Mouse (Mus musculus) embryonic fibroblast, embryonic 13.5 days (primary cell): Measurements from ENCODE around the gene Gpr61. TPM values are rescaled to one million over a fixed set of nuclear protein-coding genes. Genes with fewer than 3 reads are reported as not detected.

Source experiments
- H3K27ac ChIP-seq: 2 replicates; pipeline ENCODE4 v1.5.1; 2012; ENCODE audit warnings: low read length, control low read depth, inconsistent platforms; ENCODE audit not compliant: insufficient read depth
- H3K4me1 ChIP-seq: 2 replicates; pipeline ENCODE4 v1.6.1; 2011; ENCODE audit warnings: low read length; ENCODE audit not compliant: control insufficient read depth, insufficient read depth
- H3K4me3 ChIP-seq: 2 replicates; pipeline ENCODE4 v1.5.1; 2011; ENCODE audit warnings: mild to moderate bottlenecking, control low read depth, low read length; ENCODE audit not compliant: insufficient read depth
- CTCF ChIP-seq: IDR thresholded peaks from 2 replicates; pipeline ENCODE4 v1.5.1; 2011; ENCODE audit warnings: mild to moderate bottlenecking, control low read depth, low read length, moderate library complexity, borderline replicate concordance; ENCODE audit not compliant: insufficient read depth
- POLR2A ChIP-seq: IDR thresholded peaks from 2 replicates; pipeline ENCODE4 v1.6.1; 2011; ENCODE audit warnings: low read depth, mild to moderate bottlenecking, control low read depth, low read length, moderate library complexity
- polyA plus RNA-seq: library from polyadenylated mRNA; stranded (reverse); fragments of >200 nt; gene quantifications from 2 replicates; pipeline ENCODE4 v1.2.4, GENCODE M21; 2011; ENCODE audit warnings: low read depth; ENCODE audit not compliant: missing spikeins, insufficient read length

Gene Gpr61
- polyA plus RNA-seq, 1 experiment = not detected

DNA sequence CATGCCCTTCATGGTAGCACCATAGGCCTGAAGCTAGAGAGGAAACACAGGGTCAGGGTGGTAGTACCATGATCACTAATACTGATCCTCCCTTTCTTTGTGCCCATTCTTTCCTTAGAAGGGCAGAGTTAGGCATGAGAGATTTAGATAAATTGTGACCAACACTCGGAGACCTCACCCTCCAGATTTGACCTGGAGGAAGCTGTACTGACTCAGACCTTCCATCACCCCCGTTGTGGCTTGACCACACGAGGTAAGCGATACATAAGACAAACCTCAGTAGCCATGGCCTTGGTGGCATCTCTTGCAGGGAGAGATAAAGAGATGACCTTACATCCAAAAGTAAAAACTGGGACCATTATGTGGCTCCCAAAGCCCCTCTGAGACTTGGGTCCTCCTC lies 40.6 kb upstream of the Gpr61 start:
- Histone ChIP-seq H3K27ac (no peak overlapping the region), H3K4me3 (no peak overlapping the region)
- TF ChIP-seq CTCF (no peak), POLR2A (no peak)

DNA sequence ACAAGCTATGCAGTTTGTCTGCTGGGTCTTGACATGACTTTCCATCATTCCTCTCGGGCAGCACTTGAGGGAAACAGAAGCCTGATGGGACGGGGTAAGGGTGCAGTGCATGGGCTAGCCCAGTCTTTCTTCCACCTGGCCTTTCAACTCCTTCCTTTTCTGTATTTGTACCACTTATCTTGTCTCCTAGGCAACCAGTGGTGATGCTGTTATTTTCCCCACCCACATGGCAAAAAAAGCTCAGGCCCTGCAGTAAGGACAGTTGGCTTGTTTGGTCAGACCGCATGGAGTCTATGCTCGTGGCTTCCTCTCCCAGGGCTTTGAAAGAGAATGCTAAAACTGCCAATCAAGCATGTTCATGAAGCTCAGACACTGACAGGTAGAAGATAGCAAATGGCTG lies 39.0 kb upstream of the Gpr61 start:
- TF ChIP-seq POLR2A (no peak), CTCF (no peak)
- Histone ChIP-seq H3K4me3 (no peak overlapping the region), H3K4me1 (no peaks in the 10 kb centered on the region), H3K27ac (no peak overlapping the region)

More for the DNA sequence above, 40.6 kb upstream of the Gpr61 start:
- H3K4me1 ChIP-seq = no peaks in the 10 kb centered on the region

DNA sequence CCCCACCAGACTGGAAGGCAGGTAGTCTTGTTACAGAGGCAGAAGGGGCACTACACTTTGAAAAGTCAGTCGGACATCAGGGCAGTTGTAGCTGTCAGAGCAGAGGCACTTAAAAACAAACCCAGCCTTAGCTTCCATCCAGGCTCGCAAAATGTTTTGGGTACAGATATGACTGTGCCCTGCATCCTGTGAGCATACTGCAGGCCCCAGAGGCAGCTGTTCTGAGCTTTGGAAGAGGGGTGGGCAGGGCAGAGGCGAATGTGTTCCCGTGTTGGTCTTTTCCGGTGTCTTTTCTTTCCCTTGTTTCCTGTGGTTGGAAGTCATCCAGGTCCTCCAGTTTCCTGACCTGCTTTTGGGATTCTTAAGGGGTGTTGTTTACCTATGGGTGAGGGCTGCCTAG lies 35.2 kb upstream of the Gpr61 start:
- Histone ChIP-seq H3K4me1 (no peaks in the 10 kb centered on the region), H3K27ac (no peak overlapping the region), H3K4me3 (no peak overlapping the region)
- TF ChIP-seq POLR2A (no peak), CTCF (no peak)

DNA sequence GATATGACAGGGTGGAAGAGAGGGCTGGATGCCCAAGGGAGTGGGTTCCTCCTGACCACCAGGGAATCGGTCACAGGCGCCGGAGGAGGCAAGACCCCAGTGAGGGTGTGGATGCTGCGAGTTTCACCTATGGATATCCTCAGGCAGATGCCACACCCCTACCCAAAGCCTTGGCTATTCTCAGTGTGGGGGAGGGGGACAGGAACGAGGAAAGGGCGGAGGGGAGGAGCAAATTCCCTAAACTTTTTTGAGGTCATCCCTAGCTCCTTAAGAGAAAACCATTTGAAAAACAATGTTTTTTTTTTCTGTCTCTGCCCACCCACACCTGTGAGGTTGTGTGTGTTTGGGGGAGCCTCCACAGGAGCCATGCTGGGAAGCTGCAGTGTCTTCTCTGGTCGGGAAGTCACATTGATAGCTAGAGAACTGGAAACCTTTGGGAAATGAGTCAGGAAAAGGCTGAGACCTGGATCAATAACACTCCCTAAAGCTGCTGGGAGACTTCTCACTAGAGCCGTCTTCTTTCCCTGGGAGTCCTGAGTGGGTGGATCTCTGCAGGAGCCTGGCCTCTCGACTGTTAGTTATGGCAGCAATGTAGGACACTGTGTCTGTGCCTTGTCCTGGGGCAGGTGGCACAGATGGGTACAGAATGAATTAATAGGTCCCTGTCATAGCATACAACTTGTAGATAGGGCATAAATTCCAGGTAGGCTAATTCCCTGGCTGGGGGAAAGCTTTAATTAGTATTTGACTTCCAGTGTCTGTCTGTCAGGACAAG lies 34.2 kb upstream of the Gpr61 start:
- H3K4me1 ChIP-seq = no peaks in the 10 kb centered on the region
- no peak overlapping the region for H3K27ac ChIP-seq
- TF ChIP-seq CTCF (no peak), POLR2A (no peak)
- no peak overlapping the region for H3K4me3 ChIP-seq

DNA sequence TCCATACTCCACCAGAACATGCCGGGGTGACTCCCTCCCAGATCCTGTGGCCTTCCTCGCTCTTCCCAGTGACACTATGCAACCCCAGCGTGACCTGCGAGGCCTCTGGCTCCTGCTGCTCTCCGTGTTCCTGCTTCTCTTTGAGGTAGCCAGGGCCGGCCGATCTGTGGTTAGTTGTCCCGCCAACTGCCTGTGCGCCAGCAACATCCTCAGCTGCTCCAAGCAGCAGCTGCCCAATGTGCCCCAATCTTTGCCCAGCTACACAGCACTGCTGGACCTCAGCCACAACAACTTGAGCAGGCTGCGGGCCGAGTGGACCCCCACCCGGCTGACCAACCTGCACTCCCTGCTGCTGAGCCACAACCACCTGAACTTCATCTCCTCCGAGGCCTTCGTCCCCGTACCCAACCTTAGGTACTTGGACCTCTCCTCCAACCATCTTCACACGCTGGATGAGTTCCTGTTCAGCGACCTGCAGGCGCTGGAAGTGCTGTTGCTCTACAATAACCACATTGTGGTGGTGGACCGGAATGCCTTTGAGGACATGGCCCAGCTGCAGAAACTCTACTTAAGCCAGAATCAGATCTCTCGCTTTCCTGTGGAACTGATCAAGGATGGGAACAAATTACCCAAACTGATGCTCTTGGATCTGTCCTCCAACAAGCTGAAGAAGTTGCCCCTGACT lies 32.6 kb upstream of the Gpr61 start:
- TF ChIP-seq CTCF = no peak
- no peak for TF ChIP-seq POLR2A
- Histone ChIP-seq H3K27ac (no peak overlapping the region), H3K4me1 (no peaks in the 10 kb centered on the region), H3K4me3 (no peak overlapping the region)

DNA sequence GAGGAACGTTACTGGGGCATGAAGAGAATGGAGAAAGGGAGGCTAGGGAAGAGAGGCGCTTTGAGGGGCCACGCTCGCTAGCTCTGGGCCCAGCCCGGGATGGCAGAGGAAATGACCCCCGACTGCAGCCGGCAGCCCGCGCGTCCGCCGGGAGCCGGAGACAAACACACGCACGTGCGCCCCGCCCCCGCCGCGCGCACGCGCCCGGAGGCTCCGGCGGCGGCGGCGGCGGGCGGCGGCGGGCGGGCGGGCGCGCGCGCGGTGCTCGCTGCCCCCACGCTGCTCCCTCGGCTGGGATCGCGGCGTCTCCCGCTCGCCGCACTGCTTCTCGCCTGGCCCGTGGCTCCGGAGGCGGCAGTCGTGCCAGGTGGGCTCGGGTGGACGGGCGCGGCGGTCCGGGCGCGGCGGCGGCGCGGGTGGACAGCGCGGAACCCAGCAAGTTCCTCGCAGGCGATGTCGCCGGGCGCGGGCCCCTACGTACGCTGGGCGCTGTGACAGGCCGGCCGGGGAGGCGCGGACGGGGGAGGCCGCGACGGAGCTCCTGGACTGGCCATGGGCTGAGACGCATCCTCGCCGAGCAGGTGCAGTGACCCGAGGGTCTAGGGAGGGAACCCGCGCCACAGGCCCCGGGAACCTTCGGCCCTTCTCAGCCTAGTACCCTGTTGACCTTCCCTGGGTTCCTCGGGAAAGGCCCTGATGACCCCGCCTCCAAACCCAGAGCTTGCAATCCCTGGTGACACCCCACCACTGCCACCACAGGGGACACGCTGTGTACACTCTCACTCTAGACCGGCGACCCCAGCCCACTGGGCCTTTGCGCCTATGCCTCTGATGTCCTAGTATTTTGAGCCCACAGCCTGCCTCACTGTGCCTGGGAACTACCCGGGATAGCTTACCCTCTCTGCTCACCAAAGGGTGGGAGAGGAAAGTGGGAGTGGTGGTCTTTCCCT lies 31.7 kb upstream of the Gpr61 start, which contains the start of gene Amigo1:
TSS of gene Amigo1 (plus strand) at position 238 of the 950 bp plus-strand sequence.
- Histone ChIP-seq H3K4me3 (peak within 1 kb of the TSS; percentile 62), H3K27ac (no peak within 1 kb of the TSS), H3K4me1 (peaks cover 2% of the 10 kb centered on the region; the same call in 1 of the 2 replicates)
- TF ChIP-seq POLR2A (peak; percentile 35; the same call in 1 of the 2 replicates), CTCF (no peak)

DNA sequence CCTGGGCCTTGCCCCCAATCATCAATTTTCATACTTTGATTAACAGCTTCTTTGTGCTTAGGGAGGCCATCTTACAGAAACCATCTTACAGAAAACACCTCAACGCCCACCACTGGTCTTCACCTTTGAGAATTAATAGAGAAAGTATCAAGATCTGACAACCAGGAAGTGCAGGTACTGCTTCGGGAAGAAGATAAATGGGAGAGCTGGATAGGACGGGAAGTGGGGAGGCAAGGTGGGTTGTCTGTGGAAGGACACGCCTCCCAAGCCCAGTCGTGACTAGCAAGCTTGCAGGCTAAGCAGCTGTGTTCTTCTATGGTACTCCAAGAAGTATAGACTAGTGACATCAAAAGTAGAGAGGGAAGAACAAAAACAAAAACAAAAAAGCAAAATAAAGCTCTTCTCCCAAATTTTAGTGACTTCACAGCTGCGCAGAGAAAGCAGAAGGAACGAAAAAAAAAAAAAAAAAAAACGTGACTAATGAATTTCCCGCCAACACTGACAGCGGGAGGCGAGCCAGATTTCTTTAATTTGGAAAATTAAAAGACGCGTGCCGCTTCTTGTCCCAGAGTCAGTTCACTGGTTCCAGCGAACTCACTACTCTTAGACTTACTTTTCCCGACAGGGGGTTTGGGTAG lies 30.9 kb upstream of the Gpr61 start:
- Histone ChIP-seq H3K4me1 (peaks cover 2% of the 10 kb centered on the region; the same call in 1 of the 2 replicates), H3K27ac (no peak overlapping the region), H3K4me3 (peak overlapping the region; percentile 62)
- TF ChIP-seq POLR2A = no peak
- TF ChIP-seq CTCF = no peak

DNA sequence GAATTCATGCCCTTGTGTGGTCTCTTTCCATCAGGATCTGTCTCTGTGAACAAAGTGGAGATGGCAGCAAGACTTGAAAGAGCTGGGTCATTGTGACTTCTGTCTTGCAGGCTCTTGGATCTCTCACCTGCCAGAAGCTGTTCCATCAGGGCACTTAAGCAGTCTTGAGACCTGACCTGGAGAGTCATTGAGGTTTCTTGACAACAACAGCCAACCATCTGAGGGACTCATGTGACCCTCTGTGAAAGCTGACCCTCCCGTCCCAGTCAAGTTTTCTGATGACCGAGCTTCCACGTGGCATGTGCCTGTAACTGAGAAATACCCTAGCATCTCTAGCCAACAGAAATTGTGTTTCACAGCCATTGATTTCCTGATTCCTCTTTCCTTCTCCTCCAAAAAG lies 30.1 kb upstream of the Gpr61 start:
- Histone ChIP-seq H3K27ac (no peak overlapping the region), H3K4me3 (no peak overlapping the region), H3K4me1 (peaks cover 2% of the 10 kb centered on the region; the same call in 1 of the 2 replicates)
- no peak for TF ChIP-seq CTCF
- no peak for TF ChIP-seq POLR2A

DNA sequence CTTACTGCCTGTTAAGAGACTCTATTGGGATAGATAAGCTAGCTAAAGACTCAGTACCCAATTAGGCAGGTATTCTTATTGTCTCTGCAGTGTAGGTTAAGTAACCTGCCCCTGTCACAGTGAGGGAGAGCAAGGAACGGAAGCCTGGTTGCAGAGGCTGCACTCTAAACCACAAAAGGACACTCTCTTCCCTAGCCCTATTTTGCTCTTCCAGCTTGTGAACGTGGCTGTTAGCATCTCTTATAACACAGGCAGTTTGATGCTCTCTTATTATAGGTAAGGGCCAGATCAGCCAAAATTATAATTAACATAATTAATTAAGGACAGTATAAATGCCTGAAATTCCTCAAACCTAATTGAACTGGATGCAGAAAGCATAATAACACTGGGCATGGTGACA lies 25.8 kb upstream of the Gpr61 start:
- Histone ChIP-seq H3K27ac (no peak overlapping the region), H3K4me1 (peaks cover 2% of the 10 kb centered on the region; the same call in 1 of the 2 replicates), H3K4me3 (no peak overlapping the region)
- TF ChIP-seq POLR2A = no peak
- TF ChIP-seq CTCF = no peak
